ENCODE assay signal across 8 mouse cellular contexts in the genomic region with DNA sequence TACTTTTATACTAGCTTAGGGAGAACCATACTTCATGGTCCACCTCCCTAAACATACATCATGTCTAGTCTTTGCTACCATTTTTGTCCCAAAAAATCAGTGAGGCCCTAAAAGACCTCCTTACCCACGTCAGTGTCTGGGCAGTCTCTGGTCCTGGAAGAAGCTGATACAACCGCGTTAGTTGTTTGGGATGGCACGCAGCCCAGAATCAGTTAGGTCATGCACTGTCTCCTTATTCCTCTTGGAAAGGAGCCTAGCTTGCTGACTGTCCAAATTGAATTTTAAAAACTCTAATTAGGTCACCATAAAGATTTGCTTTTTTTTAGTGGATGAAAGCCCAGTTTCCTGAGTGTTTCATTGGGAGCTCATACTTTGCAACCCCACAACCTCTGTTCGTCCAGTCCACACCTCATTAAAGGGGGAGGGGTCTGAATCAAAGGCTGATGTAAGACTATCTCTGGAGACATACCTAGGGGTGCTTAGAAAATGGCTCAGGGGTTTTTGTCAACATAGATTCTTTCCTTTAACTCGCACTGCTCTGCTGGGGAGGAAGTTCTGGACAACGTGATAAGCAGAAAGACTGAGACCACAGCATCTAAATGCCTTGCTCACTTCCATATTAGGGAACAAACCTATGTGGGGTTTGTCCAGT.
DNase-seq lines count a peak whose midpoint lies in the region; ATAC-seq and TF ChIP-seq lines count a peak whose summit lies in the region.

No protein-coding gene starts in this region.

- TF ChIP-seq POLR2A in kidney, adult 2 months (IDR thresholded peaks at IDR 0.05; ENCODE audit: low read depth, low read length), result no peak
- no peak for TF ChIP-seq POLR2A in thymus, adult 2 months (IDR thresholded peaks at IDR 0.05; ENCODE audit: control insufficient read depth, extremely low read depth, insufficient read depth, low read length, poor library complexity)

- intact Hi-C loops in left cerebral cortex, postnatal 4 days (cut with DNase I), result no loop called here
- intact Hi-C loops in left cerebral cortex, adult 2 months (cut with DNase I), result no loop called here

- H3K4me3 ChIP-seq in left cerebral cortex, adult 2 months, result no peak overlapping the region
- H3K4me3 ChIP-seq in kidney, adult 2 months (ENCODE audit: insufficient read depth, low read depth, low read length), result no peak overlapping the region
- H3K4me3 ChIP-seq in thymus, adult 2 months (ENCODE audit: control insufficient read depth, insufficient read depth, low read length), result no peak overlapping the region

- peak; percentile 73 for DNase-seq in left cerebral cortex, postnatal 4 days
- DNase-seq in left cerebral cortex, adult 2 months (ENCODE audit: extremely low spot score in 1 of 2, low spot score in 2 of 2), result no peak
- peak; percentile 84 for DNase-seq in adrenal gland, postnatal 25 days
- peak; percentile 22 to 23 for DNase-seq in gastrocnemius, adult 8-10 months (ENCODE audit: low spot score in 2 of 2)
- DNase-seq in kidney, adult 2 months, result peak; percentile 80
- no peak for DNase-seq in B cell, adult 2 months
- no peak for DNase-seq in thymus, adult 2 months

- 40% methylated on average over 7 of the region's 7 CpGs for WGBS in kidney, adult 2 months
- 47% methylated on average over 7 of the region's 7 CpGs for WGBS in thymus, adult 2 months

- H3K4me1 ChIP-seq in kidney, adult 2 months (ENCODE audit: control insufficient read depth, insufficient read depth, low read length), result no peaks in the 10 kb centered on the region
- no peaks in the 10 kb centered on the region for H3K4me1 ChIP-seq in thymus, adult 2 months (replicated peaks; ENCODE audit: control insufficient read depth, insufficient read depth, low read length)

- no peaks in the 10 kb centered on the region for H3K27me3 ChIP-seq in kidney, adult 2 months (replicated peaks; ENCODE audit: control insufficient read depth, insufficient read depth, low read length)
- no peaks in the 10 kb centered on the region for H3K27me3 ChIP-seq in thymus, adult 2 months (ENCODE audit: control insufficient read depth, insufficient read depth, low read length)

- TF ChIP-seq CTCF in left cerebral cortex, adult 2 months (IDR thresholded peaks at IDR 0.05), result no peak
- no peak for TF ChIP-seq CTCF in kidney, adult 2 months (conservative IDR thresholded peaks at IDR 0.05; ENCODE audit: insufficient read depth, insufficient read length, low read depth, low read length)
- no peak for TF ChIP-seq CTCF in thymus, adult 2 months (IDR thresholded peaks at IDR 0.05; ENCODE audit: borderline replicate concordance, control insufficient read depth, extremely low read depth, insufficient read depth, low read length, poor library complexity)

- H3K36me3 ChIP-seq in kidney, adult 2 months (ENCODE audit: control insufficient read depth, insufficient read depth, low read length), result no peaks in the 10 kb centered on the region
- no peaks in the 10 kb centered on the region for H3K36me3 ChIP-seq in thymus, adult 2 months (ENCODE audit: control insufficient read depth, insufficient read depth, low read length)

- peak; percentile 70 for ATAC-seq in megakaryocyte progenitor cell, adult 5-6 weeks (replicated peaks; ENCODE audit: poor library complexity)

- H3K27ac ChIP-seq in left cerebral cortex, adult 2 months, result no peak overlapping the region
- no peak overlapping the region for H3K27ac ChIP-seq in kidney, adult 2 months (ENCODE audit: insufficient read depth, low read depth, low read length)
- no peak overlapping the region for H3K27ac ChIP-seq in thymus, adult 2 months (ENCODE audit: control insufficient read depth, insufficient read depth, low read length)

Comparison
In these comparisons a context has a peak if more than half of its experiments do, and no peak if none do; other contexts are left out.
1. DNase-seq: peak in left cerebral cortex, postnatal 4 days (single experiment), adrenal gland, postnatal 25 days (single experiment), gastrocnemius, adult 8-10 months (2 of 2) and kidney, adult 2 months (single experiment); none in left cerebral cortex, adult 2 months (0 of 2), B cell, adult 2 months (0 of 2) and thymus, adult 2 months (single experiment).